Mouse (Mus musculus) mouse embryonic stem cell (cell line): ENCODE results near the gene Inhbb.

ENCODE experiments used
- in situ Hi-C, 2 experiments: fragments of 300-500 bp; cut with MboI; formaldehyde crosslinking; loops; 1 replicate in 1 of 2; 3 replicates in 1 of 2; pipeline ENCODE4 v1.14.3; 2019 to 2020; ENCODE audit warnings: low sequenced_read_pairs in 2 of 2, low pct_unique_long_range_greater_than_20kb in 1 of 2, mixed read lengths in 1 of 2; ENCODE audit not compliant: unreplicated experiment in 1 of 2

Inhbb gene

DNA sequence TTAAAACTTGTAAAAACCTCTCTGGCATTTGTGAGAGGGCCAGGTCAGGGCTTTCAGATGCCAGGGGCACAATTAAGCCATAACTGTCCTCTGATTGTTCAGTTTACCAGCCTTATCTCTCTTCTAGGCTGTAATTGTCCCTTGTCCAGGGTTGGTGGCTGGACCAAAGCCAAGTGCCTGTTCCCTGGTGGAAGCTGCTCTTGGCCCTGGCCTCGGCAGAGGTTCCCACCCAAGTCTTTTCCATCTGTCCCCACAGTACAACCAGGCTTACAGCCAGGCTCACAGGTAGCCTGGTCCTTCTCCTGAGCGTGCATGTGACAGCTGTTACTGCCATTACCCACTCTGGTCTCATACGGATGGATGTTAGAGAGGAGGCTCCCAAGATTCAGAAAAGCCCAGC lies 30.7 kb downstream of the Inhbb start:
- in situ Hi-C loops: no loop called here

GRCm38 (mm10) chr1:119390676-119391075 lies 31.4 kb downstream of the Inhbb start:
- in situ Hi-C loops: no loop called here

GRCm38 (mm10) chr1:119389771-119390500 lies 32.1 kb downstream of the Inhbb start:
- in situ Hi-C loops: no loop called here

DNA sequence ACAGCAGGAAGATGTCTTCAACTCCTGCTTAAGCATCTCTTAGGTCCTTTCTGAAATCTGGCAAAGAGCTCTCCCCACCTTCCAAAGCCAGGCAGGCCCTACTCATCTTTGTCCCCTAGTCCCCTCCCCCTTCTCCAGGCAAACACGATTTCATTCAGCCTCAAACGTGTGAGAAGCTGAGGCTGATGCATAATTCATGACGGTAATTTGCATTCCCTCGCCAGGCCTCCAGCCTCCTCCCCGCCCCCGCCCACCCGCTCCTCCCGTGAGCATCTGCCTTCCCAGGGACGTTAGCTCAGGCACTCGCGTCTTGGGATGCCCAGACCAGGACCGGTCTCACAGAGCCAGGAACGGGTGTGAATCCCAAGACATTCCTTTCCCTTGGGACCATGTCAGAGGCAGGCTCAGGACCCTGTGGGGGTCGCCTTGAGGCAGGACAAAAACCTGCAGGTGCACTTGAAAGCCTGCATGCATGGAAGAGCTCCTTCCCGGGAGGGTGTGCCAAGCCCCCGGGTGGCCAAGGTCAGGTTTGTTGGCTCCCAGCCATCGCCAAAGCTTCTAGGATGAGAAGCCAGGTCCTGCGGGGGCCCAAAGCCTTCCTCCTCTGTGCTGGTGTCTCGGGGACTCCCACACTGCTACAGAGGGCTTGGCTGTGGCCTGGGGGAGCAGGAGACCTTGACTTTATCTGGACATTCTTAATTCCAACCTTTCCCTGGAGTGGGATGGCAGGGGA lies 33.2 kb downstream of the Inhbb start:
- in situ Hi-C loops: no loop called here

- in situ Hi-C loops: no loop called here
Measured at GRCm38 (mm10) chr1:119386306-119386705, 35.7 kb downstream of the Inhbb start.

- in situ Hi-C loops: no loop called here
Measured at GRCm38 (mm10) chr1:119383916-119384315, 38.1 kb downstream of the Inhbb start.

GRCm38 (mm10) chr1:119380609-119381008 lies 41.4 kb downstream of the Inhbb start:
- in situ Hi-C loops: no loop called here

DNA sequence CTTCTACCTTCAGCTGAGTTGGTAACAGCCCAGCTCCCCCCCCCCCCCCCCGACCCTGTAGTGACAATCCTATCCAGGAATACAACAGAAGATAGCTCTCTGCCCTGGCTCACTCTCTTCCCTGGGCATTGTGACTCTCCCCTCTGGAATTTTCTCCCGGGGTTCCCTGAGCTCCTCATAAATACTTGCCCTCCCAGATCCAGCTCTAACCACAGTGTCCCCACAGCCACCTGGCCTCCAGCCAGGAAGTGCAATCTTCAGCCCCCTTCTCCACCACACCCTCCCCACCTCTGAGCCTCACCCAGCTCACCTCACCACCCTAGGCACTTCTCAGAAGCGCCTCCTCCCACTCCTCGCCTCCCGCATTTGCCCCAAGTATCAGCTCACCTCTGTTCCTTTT lies 46.7 kb downstream of the Inhbb start:
- in situ Hi-C loops: no loop called here

DNA sequence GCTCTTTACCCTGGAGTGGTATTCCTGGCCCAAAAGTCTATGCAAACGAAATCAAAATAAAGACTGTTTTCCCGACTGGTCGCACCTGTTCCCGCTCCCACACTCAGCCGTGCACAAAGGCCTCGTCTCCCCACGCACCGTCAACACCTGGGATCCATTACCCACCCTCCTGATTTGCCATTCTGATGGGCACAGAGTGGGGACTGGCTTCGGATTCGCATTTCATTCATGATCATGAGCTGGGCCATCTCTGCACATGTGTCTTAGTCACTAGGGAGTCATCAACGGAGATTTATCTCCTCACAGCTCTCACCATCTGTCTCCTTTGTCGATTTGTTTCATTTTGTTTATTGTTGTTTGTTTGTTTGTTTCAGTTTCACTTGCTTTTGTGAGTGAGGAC lies 54.5 kb downstream of the Inhbb start:
- in situ Hi-C loops: no loop called here

- in situ Hi-C loops: no loop called here
Measured at GRCm38 (mm10) chr1:119366315-119366714, 55.7 kb downstream of the Inhbb start.
